Mouse (Mus musculus) megakaryocyte, adult 5-6 weeks (primary cell): ENCODE results near the gene Rex1bd. TPM values are rescaled to one million over a fixed set of nuclear protein-coding genes. Genes with fewer than 3 reads are reported as not detected.
"Not testable (repeated sequence)": the region's sequence is repeated elsewhere in the genome, so short reads cannot be mapped to it uniquely, and the experiment has no call there.

ENCODE experiments used
- ATAC-seq: 2 replicates; pipeline ENCODE4 v1.8.0; 2016; ENCODE audit warnings: mild to moderate bottlenecking, inconsistent platforms; ENCODE audit not compliant: poor library complexity, severe bottlenecking
- total RNA-seq, 2 experiments: library from RNA; stranded (forward) in 1 of 2; stranded (reverse) in 1 of 2; fragments of 153-499, 151-499 nt in 1 of 2; fragments of 221-1000, 200-1000 nt in 1 of 2; gene quantifications; 2 replicates each; pipeline versions ENCODE4 v1.2.3 to v1.2.4; 2015 to 2017

The Rex1bd gene
- total RNA-seq, 2 experiments from 2014 or later = 43.7 to 47.5 TPM

GRCm38 (mm10) chr8:70529741-70530161 is 23.2 kb upstream of the Rex1bd start:
- no peak for ATAC-seq

GRCm38 (mm10) chr8:70529299-70529698 is 22.7 kb upstream of the Rex1bd start:
- no peak for ATAC-seq

DNA sequence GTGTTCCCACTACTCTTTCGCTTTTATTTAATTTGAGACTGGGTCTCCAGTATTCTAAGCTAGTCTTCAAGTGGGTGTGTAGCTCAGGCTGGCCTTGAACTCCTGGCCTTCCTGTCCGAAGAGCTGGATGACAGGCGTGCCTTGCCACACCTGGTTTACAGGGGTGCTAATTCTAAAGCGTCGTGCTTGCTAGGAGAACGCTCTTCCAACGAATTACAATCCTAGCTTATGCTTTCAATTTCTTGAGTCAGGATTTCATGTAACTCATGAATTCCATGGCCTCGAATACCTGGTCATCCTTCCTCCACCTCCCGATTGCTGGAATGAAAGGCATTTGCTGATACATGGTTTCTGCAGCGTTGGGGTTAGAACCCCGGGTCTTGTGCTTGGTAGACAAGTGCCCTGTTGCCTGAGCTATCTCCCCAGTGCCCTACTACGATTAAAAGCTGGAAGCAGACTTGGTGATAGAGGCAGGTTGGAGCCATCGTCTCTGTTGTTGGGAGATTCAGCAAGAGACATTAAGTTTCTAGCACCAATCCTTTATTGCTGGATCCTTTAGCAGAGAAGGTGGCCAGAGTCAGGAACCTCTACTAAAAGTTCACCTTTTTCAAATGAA is 21.7 kb upstream of the Rex1bd start:
- ATAC-seq = no peak

GRCm38 (mm10) chr8:70527512-70528181 is 21.1 kb upstream of the Rex1bd start, which contains the start of the genes Fkbp8 and Kxd1:
Gene Fkbp8 (plus strand): TSS chr8:70527724.
Gene Kxd1 (minus strand): TSS chr8:70527956.
- ATAC-seq = peak; percentile 91

- ATAC-seq = no peak
Observed at GRCm38 (mm10) chr8:70527111-70527511, 20.6 kb upstream of the Rex1bd start.

GRCm38 (mm10) chr8:70522592-70523403 is 16.2 kb upstream of the Rex1bd start:
- ATAC-seq = peak; percentile 93

- no peak for ATAC-seq
Observed at GRCm38 (mm10) chr8:70519606-70520005, 13.1 kb upstream of the Rex1bd start.

DNA sequence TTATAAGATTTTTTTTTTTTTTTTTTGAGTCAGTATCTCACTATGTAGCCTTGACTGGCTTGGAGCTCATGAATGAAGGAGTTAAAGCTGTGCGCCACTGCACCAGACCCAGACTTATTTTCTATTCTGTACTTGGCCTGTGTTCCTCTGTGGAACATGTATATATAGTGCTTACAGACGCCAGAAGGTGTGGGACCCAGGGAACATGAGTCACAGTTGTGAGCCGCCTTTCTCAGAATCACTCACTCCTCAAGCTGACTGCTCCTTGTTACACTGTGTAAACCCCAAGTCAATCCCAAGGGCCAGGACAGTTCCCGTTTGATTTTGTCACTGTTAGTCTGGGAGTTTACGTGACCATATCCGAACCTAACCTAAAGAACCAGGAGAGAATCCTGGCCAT is 12.5 kb upstream of the Rex1bd start:
- no peak for ATAC-seq

DNA sequence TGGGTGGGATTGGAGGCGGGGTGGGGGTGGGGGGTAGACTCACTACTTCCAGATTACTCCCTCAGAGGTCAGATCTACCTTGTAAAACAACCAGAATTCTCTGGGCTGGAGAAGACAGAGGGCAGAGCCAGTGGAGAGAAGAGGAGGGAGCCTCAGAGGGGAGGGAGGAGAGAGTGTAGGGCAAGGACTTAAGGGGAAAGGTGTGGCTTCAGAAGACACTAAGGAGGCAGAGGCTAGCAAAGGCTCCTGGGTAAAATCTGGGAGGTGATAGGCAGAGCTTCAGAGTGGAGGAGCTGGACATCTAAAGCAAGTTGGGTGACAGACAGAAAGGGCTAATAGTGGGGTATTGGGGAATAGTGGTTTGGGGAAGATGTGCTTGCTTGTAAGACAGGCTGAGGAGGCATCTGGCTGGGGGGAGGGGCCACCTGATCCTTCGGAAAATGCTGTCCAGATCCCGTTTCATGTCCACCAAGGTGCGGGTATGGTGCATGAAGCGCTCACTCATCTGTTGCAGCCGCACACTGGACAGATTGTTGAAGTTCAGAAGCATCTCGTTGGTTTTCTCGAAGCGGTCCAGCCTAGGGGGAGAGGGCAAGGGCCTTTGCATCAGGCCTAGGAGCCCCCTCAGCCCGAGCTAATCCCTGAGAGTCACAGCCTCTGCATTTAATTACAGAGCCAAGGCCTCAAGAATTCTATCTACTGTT is 11.5 kb upstream of the Rex1bd start:
- ATAC-seq = no peak

DNA sequence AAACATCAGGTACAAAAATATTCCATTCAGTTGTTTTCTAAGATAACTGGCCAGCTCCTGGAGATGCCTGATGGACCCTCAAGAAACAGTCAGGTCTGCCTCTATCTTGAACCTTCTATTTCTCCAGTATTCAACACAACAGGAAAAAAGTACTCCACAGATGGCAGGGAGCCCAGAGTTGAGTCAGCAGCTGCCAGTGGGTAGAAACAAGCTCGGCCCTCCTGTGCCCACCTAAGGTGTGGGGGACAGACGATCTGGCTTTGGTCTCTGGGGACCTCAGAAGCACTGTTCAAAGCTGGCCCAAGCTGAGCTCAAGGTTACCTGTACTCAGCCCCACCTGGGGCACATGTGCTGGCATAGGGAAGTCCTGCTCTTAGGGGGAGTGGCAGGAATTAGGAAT is 6.9 kb upstream of the Rex1bd start:
- ATAC-seq = no peak

- no peak for ATAC-seq
Observed at GRCm38 (mm10) chr8:70512253-70512903, 5.8 kb upstream of the Rex1bd start.

DNA sequence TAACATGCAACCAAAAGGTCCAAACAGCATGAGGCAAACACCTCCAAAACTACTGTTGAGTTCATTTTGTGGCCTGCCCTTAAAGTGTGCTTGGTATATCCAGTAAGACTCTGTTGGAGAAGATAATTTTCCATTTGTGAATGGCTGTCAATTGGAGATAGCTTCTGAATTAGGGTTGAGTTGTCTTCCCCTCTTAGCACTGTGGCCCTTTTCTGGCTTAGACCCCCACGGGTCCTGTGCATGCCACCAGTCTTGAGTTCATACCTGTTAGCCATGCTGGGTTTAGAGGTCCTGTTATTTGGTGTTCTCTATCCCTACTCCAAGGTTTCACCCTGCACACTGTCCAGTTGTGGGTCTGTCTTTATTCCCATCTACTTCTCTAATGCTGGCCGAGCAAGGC is 5.2 kb upstream of the Rex1bd start:
- ATAC-seq = no peak

DNA sequence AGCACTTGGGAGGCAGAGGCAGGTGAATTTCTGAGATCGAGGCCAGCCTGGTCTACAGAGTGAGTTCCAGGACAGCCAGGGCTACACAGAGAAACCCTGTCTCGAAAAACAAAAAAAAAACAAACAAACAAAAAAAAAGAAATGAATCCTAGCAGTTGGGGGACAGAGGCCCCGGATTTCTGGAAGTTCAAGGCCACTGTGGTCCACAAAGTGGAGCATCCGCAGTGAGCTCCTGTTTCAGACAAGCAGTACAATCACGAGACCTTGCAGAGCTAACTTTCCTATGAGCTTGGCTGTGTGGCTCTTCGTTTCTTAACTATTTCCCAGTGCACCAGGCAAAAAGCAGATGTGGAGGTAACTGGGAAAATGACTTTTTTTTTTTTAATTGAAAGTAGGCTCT is 4.6 kb upstream of the Rex1bd start:
- not testable (repeated sequence) for ATAC-seq

GRCm38 (mm10) chr8:70510228-70510915 is 3.8 kb upstream of the Rex1bd start, which contains the start of gene Uba52:
Gene Uba52 (minus strand): TSS chr8:70510801.
- ATAC-seq = peak; percentile 82

- ATAC-seq = no peak
Observed at GRCm38 (mm10) chr8:70509281-70509952, 2.9 kb upstream of the Rex1bd start.

DNA sequence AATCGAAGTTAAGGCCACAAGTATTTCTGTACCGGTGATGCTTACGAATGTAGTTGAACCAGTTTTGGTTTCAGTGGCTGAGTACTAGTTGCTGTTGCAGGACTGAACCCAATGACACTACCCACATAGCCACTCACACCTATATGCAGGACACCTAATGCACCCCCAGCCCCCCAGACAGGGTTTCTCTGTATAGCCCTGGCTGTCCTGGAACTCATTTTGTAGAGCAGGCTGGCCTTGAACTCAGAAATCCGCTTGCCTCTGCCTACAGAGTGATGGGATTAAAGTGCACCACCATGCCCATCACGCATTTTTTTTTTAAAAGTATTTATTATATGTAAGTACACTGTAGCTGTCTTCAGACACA is 458 bp upstream of the Rex1bd start:
- no peak for ATAC-seq

GRCm38 (mm10) chr8:70505698-70506327 is 739 bp downstream of the Rex1bd start:
- ATAC-seq = 0 out of 2 replicates have a peak, but pooled peaks have one; percentile 0

DNA sequence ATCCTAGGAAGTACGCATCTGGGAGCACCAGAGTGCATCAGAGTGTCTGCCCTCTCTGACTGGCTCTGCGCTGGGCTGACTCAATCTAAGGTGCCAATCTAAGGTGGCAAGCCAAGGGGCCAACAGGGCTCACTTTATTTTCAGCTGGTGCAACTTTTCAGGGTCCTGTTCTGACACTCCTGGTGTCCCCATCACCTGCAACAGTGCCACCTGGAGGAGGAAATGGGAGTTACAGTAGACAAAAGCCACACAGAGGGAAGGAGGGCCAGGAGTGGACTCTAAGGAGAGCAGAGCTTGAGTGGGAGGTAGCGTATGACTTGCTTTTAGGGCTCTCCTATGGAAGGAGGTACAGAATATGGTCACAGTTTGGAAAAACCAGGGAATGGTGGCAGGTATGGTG is 1.7 kb downstream of the Rex1bd start:
- peak; percentile 38 for ATAC-seq

- no peak for ATAC-seq
Observed at GRCm38 (mm10) chr8:70504291-70504716, 2.2 kb downstream of the Rex1bd start.
